ENCODE assay signal across 8 mouse cellular contexts in genomic region chr1:125519107-125519611, GRCm38 (mm10). TPM values are rescaled to one million over a fixed set of nuclear protein-coding genes. Genes with fewer than 3 reads are reported as not detected.
DNase-seq lines count a peak whose midpoint lies in the region; ATAC-seq and TF ChIP-seq lines count a peak whose summit lies in the region.

No protein-coding gene starts in this region.

- ATAC-seq in intestine, postnatal 0 days = peak; percentile 98

- whole genome bisulfite sequencing in intestine, postnatal 0 days = 18% methylated on average over 5 of the region's 5 CpGs

- H3K4me3 ChIP-seq in intestine, postnatal 0 days (ENCODE audit: low read depth, low read length) = no peak overlapping the region

- DNase-seq in ovary, adult 18-20 months (ENCODE audit: low spot score) = peak; percentile 30
- no peak for DNase-seq in ovary, postnatal 10 days (ENCODE audit: low spot score)
- peak; percentile 73 for DNase-seq in adrenal gland, postnatal 14 days
- peak; percentile 78 for DNase-seq in lung, postnatal 14 days
- peak; percentile 85 for DNase-seq in yolk sac, embryonic 10.5 days (ENCODE audit: low spot score)
- DNase-seq in left cerebral cortex, adult 11 months (ENCODE audit: low spot score) = no peak
- DNase-seq in left cerebral cortex, adult 8-10 months (ENCODE audit: low spot score in 2 of 2) = no peak

- no peaks in the 10 kb centered on the region for H3K36me3 ChIP-seq in intestine, postnatal 0 days (ENCODE audit: control insufficient read depth, insufficient read depth)

- 0 out of 2 replicates have a peak, but pooled peaks cover 5% of the 10 kb centered on the region for H3K4me1 ChIP-seq in intestine, postnatal 0 days (replicated peaks; ENCODE audit: control insufficient read depth, insufficient read depth, low read length)

- no peaks in the 10 kb centered on the region for H3K27me3 ChIP-seq in intestine, postnatal 0 days (replicated peaks; ENCODE audit: control insufficient read depth, insufficient read depth, low read length)

- peak; percentile 95 for TF ChIP-seq CTCF in intestine, postnatal 0 days (IDR thresholded peaks at IDR 0.05; ENCODE audit: low read depth)

- 0 out of 2 replicates have a peak overlapping the region, but pooled peaks have one; percentile 4 for H3K27ac ChIP-seq in intestine, postnatal 0 days (ENCODE audit: low read depth, low read length)

- no peak overlapping the region for H3K9ac ChIP-seq in intestine, postnatal 0 days (ENCODE audit: low read depth, low read length)

- H3K4me2 ChIP-seq in intestine, postnatal 0 days (replicated peaks; ENCODE audit: low read depth) = no peak overlapping the region

- H3K9me3 ChIP-seq in intestine, postnatal 0 days (ENCODE audit: control insufficient read depth) = no peaks in the 10 kb centered on the region

RNA-seq across cellular contexts. Expression of gene Slc35f5, which starts 41.2 kb away (rescaled TPM):
- 40.4 and 46.4 TPM in 2 replicates for total RNA-seq in adrenal gland, postnatal 14 days (2021)
- 36.2 and 37.4 TPM in 2 replicates for polyA plus RNA-seq in intestine, postnatal 0 days (2015; fragmentation: Nextera tagmentation; extraction: Ambion mirVana)
- 10 to 100 TPM; 18.8 to 22.1 (median 21.0) TPM for total RNA-seq in left cerebral cortex, adult 8-10 months (2022)

Comparison
In these comparisons a context has a peak if more than half of its experiments do, and no peak if none do; other contexts are left out.
1. DNase-seq: peak in ovary, adult 18-20 months (single experiment), adrenal gland, postnatal 14 days (single experiment), lung, postnatal 14 days (single experiment) and yolk sac, embryonic 10.5 days (single experiment); none in ovary, postnatal 10 days (single experiment), left cerebral cortex, adult 11 months (single experiment) and left cerebral cortex, adult 8-10 months (0 of 2).